Mouse (Mus musculus): ENCODE measurements at regions not wholly inside any gene's neighbourhood (a gene's known extent, or its start where the extent isn't known, plus 50 kb on each side); places are given as distances from the start of the nearest gene placed in this dataset.
A peak's percentile ranks its signal among the peaks of the same experiment; 100 is the strongest.

- peak; percentile 69; the same call in 1 of the 2 replicates for ATAC-seq (ENCODE audit: low FRiP score)
- Histone ChIP-seq H3K4me3 (no peak overlapping the region), H3K4me1 (replicated peaks) (0 out of 2 replicates have a peak, but pooled peaks cover 7% of the 10 kb centered on the region), H3K27ac (peak overlapping the region; percentile 48), H3K4me2 (no peak overlapping the region), H3K36me3 (no peaks in the 10 kb centered on the region), H3K9me3 (no peaks in the 10 kb centered on the region), H3K27me3 (no peaks in the 10 kb centered on the region), H3K9ac (no peak overlapping the region)
- 61% methylated on average over 3 of the region's 3 CpGs for WGBS
These were observed 343.1 kb upstream of the Tenm3 start for GRCm38 (mm10) chr8:49186853-49187252.

GRCm38 (mm10) chr8:49175386-49175785 is 331.6 kb upstream of the Tenm3 start:
- 84% methylated on average over 4 of the region's 4 CpGs for WGBS
- no peak for ATAC-seq (ENCODE audit: low FRiP score)
- H3K36me3 ChIP-seq = no peaks in the 10 kb centered on the region
- no peaks in the 10 kb centered on the region for H3K4me1 ChIP-seq (replicated peaks)
- no peak overlapping the region for H3K4me3 ChIP-seq
- H3K9ac ChIP-seq = no peak overlapping the region
- no peaks in the 10 kb centered on the region for H3K27me3 ChIP-seq
- no peak overlapping the region for H3K4me2 ChIP-seq
- no peaks in the 10 kb centered on the region for H3K9me3 ChIP-seq
- no peak overlapping the region for H3K27ac ChIP-seq

GRCm38 (mm10) chr8:49174956-49175355 is 331.2 kb upstream of the Tenm3 start:
- Histone ChIP-seq H3K36me3 (no peaks in the 10 kb centered on the region), H3K27ac (no peak overlapping the region), H3K4me3 (no peak overlapping the region), H3K9me3 (no peaks in the 10 kb centered on the region), H3K4me1 (replicated peaks) (no peaks in the 10 kb centered on the region), H3K27me3 (no peaks in the 10 kb centered on the region), H3K4me2 (no peak overlapping the region), H3K9ac (no peak overlapping the region)
- ATAC-seq (ENCODE audit: low FRiP score) = no peak
- WGBS = 80% methylated on average over 2 of the region's 2 CpGs

GRCm38 (mm10) chr8:49159318-49159717 is 315.6 kb upstream of the Tenm3 start:
- no peaks in the 10 kb centered on the region for H3K9me3 ChIP-seq
- H3K4me3 ChIP-seq = no peak overlapping the region
- no peaks in the 10 kb centered on the region for H3K36me3 ChIP-seq
- no peak overlapping the region for H3K4me2 ChIP-seq
- H3K4me1 ChIP-seq (replicated peaks) = peaks cover 11% of the 10 kb centered on the region
- whole genome bisulfite sequencing = 75% methylated on average over 4 of the region's 4 CpGs
- ATAC-seq (ENCODE audit: low FRiP score) = no peak
- H3K27ac ChIP-seq = no peak overlapping the region
- H3K27me3 ChIP-seq = no peaks in the 10 kb centered on the region
- no peak overlapping the region for H3K9ac ChIP-seq

- ATAC-seq (ENCODE audit: low FRiP score) = no peak
- H3K9me3 ChIP-seq = no peaks in the 10 kb centered on the region
- H3K4me3 ChIP-seq = no peak overlapping the region
- H3K4me1 ChIP-seq (replicated peaks) = peaks cover 11% of the 10 kb centered on the region
- no peaks in the 10 kb centered on the region for H3K36me3 ChIP-seq
- no peaks in the 10 kb centered on the region for H3K27me3 ChIP-seq
- WGBS = 52% methylated on average over 4 of the region's 4 CpGs
- H3K27ac ChIP-seq = no peak overlapping the region; the same call in 1 of the 2 replicates
- H3K9ac ChIP-seq = no peak overlapping the region
- H3K4me2 ChIP-seq = 0 out of 2 replicates have a peak overlapping the region, but pooled peaks have one; percentile 2
These were observed 314.4 kb upstream of the Tenm3 start for GRCm38 (mm10) chr8:49158201-49158600.

GRCm38 (mm10) chr8:49136503-49137044 is 292.8 kb upstream of the Tenm3 start:
- Histone ChIP-seq H3K27me3 (no peaks in the 10 kb centered on the region), H3K27ac (no peak overlapping the region), H3K4me3 (no peak overlapping the region), H3K9ac (no peak overlapping the region), H3K4me1 (replicated peaks) (no peaks in the 10 kb centered on the region), H3K9me3 (no peaks in the 10 kb centered on the region), H3K4me2 (no peak overlapping the region), H3K36me3 (no peaks in the 10 kb centered on the region)
- no peak for ATAC-seq (ENCODE audit: low FRiP score)
- WGBS = 84% methylated on average over 10 of the region's 10 CpGs

- no peaks in the 10 kb centered on the region for H3K9me3 ChIP-seq
- H3K4me3 ChIP-seq = no peak overlapping the region
- H3K4me1 ChIP-seq (replicated peaks) = peaks cover 5% of the 10 kb centered on the region; the same call in 1 of the 2 replicates
- H3K27me3 ChIP-seq = no peaks in the 10 kb centered on the region
- no peak overlapping the region for H3K4me2 ChIP-seq
- H3K36me3 ChIP-seq = no peaks in the 10 kb centered on the region
- no peak overlapping the region for H3K27ac ChIP-seq
- H3K9ac ChIP-seq = no peak overlapping the region
- 84% methylated on average over 6 of the region's 6 CpGs for WGBS
- no peak for ATAC-seq (ENCODE audit: low FRiP score)
These were observed 265.3 kb upstream of the Tenm3 start for GRCm38 (mm10) chr8:49109095-49109494.

GRCm38 (mm10) chr8:49108665-49109064 is 264.9 kb upstream of the Tenm3 start:
- Histone ChIP-seq H3K4me2 (no peak overlapping the region), H3K9me3 (no peaks in the 10 kb centered on the region), H3K36me3 (no peaks in the 10 kb centered on the region), H3K27ac (no peak overlapping the region), H3K9ac (no peak overlapping the region), H3K27me3 (no peaks in the 10 kb centered on the region), H3K4me1 (replicated peaks) (peaks cover 5% of the 10 kb centered on the region; the same call in 1 of the 2 replicates), H3K4me3 (no peak overlapping the region)
- 71% methylated on average over 4 of the region's 4 CpGs for WGBS
- no peak for ATAC-seq (ENCODE audit: low FRiP score)

- H3K4me3 ChIP-seq = no peak overlapping the region
- 86% methylated on average over 3 of the region's 3 CpGs for WGBS
- ATAC-seq (ENCODE audit: low FRiP score) = no peak
These were observed 262.8 kb upstream of the Tenm3 start for GRCm38 (mm10) chr8:49106531-49106930.

GRCm38 (mm10) chr8:49101156-49101555 is 257.4 kb upstream of the Tenm3 start:
- no peak overlapping the region for H3K4me2 ChIP-seq

More at GRCm38 (mm10) chr8:49106531-49106930, 262.8 kb upstream of the Tenm3 start:
- Histone ChIP-seq H3K9ac (no peak overlapping the region), H3K27me3 (no peaks in the 10 kb centered on the region), H3K27ac (no peak overlapping the region), H3K4me2 (no peak overlapping the region), H3K4me1 (replicated peaks) (peaks cover 5% of the 10 kb centered on the region; the same call in 1 of the 2 replicates), H3K9me3 (no peaks in the 10 kb centered on the region), H3K36me3 (no peaks in the 10 kb centered on the region)

GRCm38 (mm10) chr8:49084191-49084875 is 240.6 kb upstream of the Tenm3 start:
- Histone ChIP-seq H3K9ac (no peak overlapping the region), H3K9me3 (no peaks in the 10 kb centered on the region), H3K4me2 (no peak overlapping the region), H3K27me3 (no peaks in the 10 kb centered on the region), H3K4me1 (replicated peaks) (0 out of 2 replicates have a peak, but pooled peaks cover 4% of the 10 kb centered on the region), H3K27ac (no peak overlapping the region), H3K4me3 (no peak overlapping the region), H3K36me3 (no peaks in the 10 kb centered on the region)
- no peak for ATAC-seq (ENCODE audit: low FRiP score)
- 80% methylated on average over 6 of the region's 6 CpGs for WGBS

More at GRCm38 (mm10) chr8:49101156-49101555, 257.4 kb upstream of the Tenm3 start:
- ATAC-seq (ENCODE audit: low FRiP score) = no peak
- Histone ChIP-seq H3K27me3 (no peaks in the 10 kb centered on the region), H3K36me3 (no peaks in the 10 kb centered on the region), H3K9me3 (peaks cover 4% of the 10 kb centered on the region; the same call in 1 of the 2 replicates), H3K9ac (no peak overlapping the region), H3K4me3 (no peak overlapping the region), H3K27ac (no peak overlapping the region), H3K4me1 (replicated peaks) (no peaks in the 10 kb centered on the region)
- 90% methylated on average over 7 of the region's 7 CpGs for WGBS

- Histone ChIP-seq H3K9ac (no peak overlapping the region), H3K9me3 (no peaks in the 10 kb centered on the region), H3K36me3 (no peaks in the 10 kb centered on the region), H3K27ac (no peak overlapping the region), H3K4me2 (no peak overlapping the region), H3K4me3 (no peak overlapping the region), H3K4me1 (replicated peaks) (no peaks in the 10 kb centered on the region), H3K27me3 (no peaks in the 10 kb centered on the region)
- WGBS = 48% methylated on average over 5 of the region's 5 CpGs
- ATAC-seq (ENCODE audit: low FRiP score) = no peak
These were observed 225.7 kb upstream of the Tenm3 start for GRCm38 (mm10) chr8:49069451-49069850.

- H3K27me3 ChIP-seq = no peaks in the 10 kb centered on the region
- H3K27ac ChIP-seq = no peak overlapping the region
- no peaks in the 10 kb centered on the region for H3K9me3 ChIP-seq
- no peak overlapping the region for H3K9ac ChIP-seq
- no peaks in the 10 kb centered on the region for H3K4me1 ChIP-seq (replicated peaks)
- H3K4me2 ChIP-seq = no peak overlapping the region
- no peak overlapping the region for H3K4me3 ChIP-seq
- WGBS = 53% methylated on average over 3 of the region's 3 CpGs
- no peak for ATAC-seq (ENCODE audit: low FRiP score)
- H3K36me3 ChIP-seq = no peaks in the 10 kb centered on the region
These were observed 219.5 kb upstream of the Tenm3 start for GRCm38 (mm10) chr8:49063256-49063655.

Data from hindbrain, embryonic 13.5 days (tissue).